Mouse (Mus musculus): ENCODE results near the gene Meis1. TPM values are rescaled to one million over a fixed set of nuclear protein-coding genes. Genes with fewer than 3 reads are reported as not detected.

Gene Meis1
- polyA plus RNA-seq, 1 experiment from 2014 or later, result 69.8 TPM

GRCm38 (mm10) chr11:18904285-18904684, 114.5 kb downstream of the Meis1 start:
- no peak overlapping the region for H3K4me2 ChIP-seq (ENCODE audit: low read depth, severe bottlenecking)
- ATAC-seq (ENCODE audit: insufficient number of reproducible peaks, low FRiP score, low TSS enrichment, low read depth), result no peak
- 89% methylated on average over 5 of the region's 5 CpGs for WGBS

GRCm38 (mm10) chr11:18900489-18900888, 118.3 kb downstream of the Meis1 start:
- no peak overlapping the region for H3K4me2 ChIP-seq (ENCODE audit: low read depth, severe bottlenecking)
- no peak for DNase-seq (ENCODE audit: low spot score)
- peaks cover 5% of the 10 kb centered on the region for H3K4me1 ChIP-seq (ENCODE audit: control insufficient read depth, insufficient read depth, low read length)
- no peaks in the 10 kb centered on the region for H3K9me3 ChIP-seq (ENCODE audit: control insufficient read depth, low read length)
- no peaks in the 10 kb centered on the region for H3K36me3 ChIP-seq (ENCODE audit: control insufficient read depth, insufficient read depth, low read length)
- H3K4me3 ChIP-seq (ENCODE audit: low read depth, low read length), result no peak overlapping the region
- H3K9ac ChIP-seq (ENCODE audit: low read length), result no peak overlapping the region
- no peaks in the 10 kb centered on the region for H3K27me3 ChIP-seq (ENCODE audit: control insufficient read depth, insufficient read depth, low read length)
- no peak overlapping the region for H3K27ac ChIP-seq (replicated peaks; ENCODE audit: low read depth, low read length)
- ATAC-seq (ENCODE audit: insufficient number of reproducible peaks, low FRiP score, low TSS enrichment, low read depth), result no peak
- 61% methylated on average over 2 of the region's 2 CpGs for WGBS

More at GRCm38 (mm10) chr11:18904285-18904684, 114.5 kb downstream of the Meis1 start:
- no peak overlapping the region for H3K27ac ChIP-seq (replicated peaks; ENCODE audit: low read depth, low read length)
- H3K4me1 ChIP-seq (ENCODE audit: control insufficient read depth, insufficient read depth, low read length), result no peaks in the 10 kb centered on the region
- no peak for DNase-seq (ENCODE audit: low spot score)
- no peak overlapping the region for H3K9ac ChIP-seq (ENCODE audit: low read length)
- no peak overlapping the region for H3K4me3 ChIP-seq (ENCODE audit: low read depth, low read length)
- no peaks in the 10 kb centered on the region for H3K36me3 ChIP-seq (ENCODE audit: control insufficient read depth, insufficient read depth, low read length)
- no peaks in the 10 kb centered on the region for H3K27me3 ChIP-seq (ENCODE audit: control insufficient read depth, insufficient read depth, low read length)
- H3K9me3 ChIP-seq (ENCODE audit: control insufficient read depth, low read length), result no peaks in the 10 kb centered on the region

GRCm38 (mm10) chr11:18898862-18899261, 119.9 kb downstream of the Meis1 start:
- Histone ChIP-seq H3K27me3 (ENCODE audit: control insufficient read depth, insufficient read depth, low read length) (no peaks in the 10 kb centered on the region), H3K9ac (ENCODE audit: low read length) (no peak overlapping the region), H3K36me3 (ENCODE audit: control insufficient read depth, insufficient read depth, low read length) (no peaks in the 10 kb centered on the region), H3K4me3 (ENCODE audit: low read depth, low read length) (no peak overlapping the region), H3K9me3 (ENCODE audit: control insufficient read depth, low read length) (no peaks in the 10 kb centered on the region), H3K4me2 (ENCODE audit: low read depth, severe bottlenecking) (no peak overlapping the region), H3K4me1 (ENCODE audit: control insufficient read depth, insufficient read depth, low read length) (peaks cover 5% of the 10 kb centered on the region), H3K27ac (replicated peaks; ENCODE audit: low read depth, low read length) (no peak overlapping the region)
- WGBS, result 54% methylated on average over 4 of the region's 4 CpGs
- no peak for DNase-seq (ENCODE audit: low spot score)
- no peak for ATAC-seq (ENCODE audit: insufficient number of reproducible peaks, low FRiP score, low TSS enrichment, low read depth)

GRCm38 (mm10) chr11:18897921-18898646, 120.7 kb downstream of the Meis1 start:
- peak; percentile 56 for DNase-seq (ENCODE audit: low spot score)

GRCm38 (mm10) chr11:18897250-18897649, 121.5 kb downstream of the Meis1 start:
- no peak overlapping the region for H3K9ac ChIP-seq (ENCODE audit: low read length)
- peaks cover 5% of the 10 kb centered on the region for H3K4me1 ChIP-seq (ENCODE audit: control insufficient read depth, insufficient read depth, low read length)
- DNase-seq (ENCODE audit: low spot score), result no peak
- H3K4me3 ChIP-seq (ENCODE audit: low read depth, low read length), result no peak overlapping the region
- H3K27me3 ChIP-seq (ENCODE audit: control insufficient read depth, insufficient read depth, low read length), result no peaks in the 10 kb centered on the region
- no peaks in the 10 kb centered on the region for H3K9me3 ChIP-seq (ENCODE audit: control insufficient read depth, low read length)
- H3K36me3 ChIP-seq (ENCODE audit: control insufficient read depth, insufficient read depth, low read length), result no peaks in the 10 kb centered on the region
- H3K4me2 ChIP-seq (ENCODE audit: low read depth, severe bottlenecking), result no peak overlapping the region
- H3K27ac ChIP-seq (replicated peaks; ENCODE audit: low read depth, low read length), result no peak overlapping the region
- no peak for ATAC-seq (ENCODE audit: insufficient number of reproducible peaks, low FRiP score, low TSS enrichment, low read depth)
- 62% methylated on average over 2 of the region's 2 CpGs for WGBS

More at GRCm38 (mm10) chr11:18897921-18898646, 120.7 kb downstream of the Meis1 start:
- ATAC-seq (ENCODE audit: insufficient number of reproducible peaks, low FRiP score, low TSS enrichment, low read depth), result no peak; the same call in 1 of the 2 replicates
- H3K36me3 ChIP-seq (ENCODE audit: control insufficient read depth, insufficient read depth, low read length), result no peaks in the 10 kb centered on the region
- no peak overlapping the region for H3K9ac ChIP-seq (ENCODE audit: low read length)
- no peak overlapping the region for H3K4me3 ChIP-seq (ENCODE audit: low read depth, low read length)
- H3K9me3 ChIP-seq (ENCODE audit: control insufficient read depth, low read length), result no peaks in the 10 kb centered on the region
- 0 out of 2 replicates have a peak overlapping the region, but pooled peaks have one; percentile 14 for H3K27ac ChIP-seq (replicated peaks; ENCODE audit: low read depth, low read length)
- H3K27me3 ChIP-seq (ENCODE audit: control insufficient read depth, insufficient read depth, low read length), result no peaks in the 10 kb centered on the region
- H3K4me1 ChIP-seq (ENCODE audit: control insufficient read depth, insufficient read depth, low read length), result peaks cover 5% of the 10 kb centered on the region
- WGBS, result 46% methylated on average over 7 of the region's 7 CpGs
- no peak overlapping the region for H3K4me2 ChIP-seq (ENCODE audit: low read depth, severe bottlenecking)

GRCm38 (mm10) chr11:18892470-18892869, 126.3 kb downstream of the Meis1 start:
- WGBS, result 34% methylated on average over 2 of the region's 2 CpGs
- Histone ChIP-seq H3K36me3 (ENCODE audit: control insufficient read depth, insufficient read depth, low read length) (no peaks in the 10 kb centered on the region), H3K9me3 (ENCODE audit: control insufficient read depth, low read length) (no peaks in the 10 kb centered on the region), H3K27ac (replicated peaks; ENCODE audit: low read depth, low read length) (no peak overlapping the region), H3K9ac (ENCODE audit: low read length) (no peak overlapping the region), H3K27me3 (ENCODE audit: control insufficient read depth, insufficient read depth, low read length) (no peaks in the 10 kb centered on the region), H3K4me3 (ENCODE audit: low read depth, low read length) (no peak overlapping the region), H3K4me2 (ENCODE audit: low read depth, severe bottlenecking) (no peak overlapping the region), H3K4me1 (ENCODE audit: control insufficient read depth, insufficient read depth, low read length) (no peaks in the 10 kb centered on the region)
- no peak for ATAC-seq (ENCODE audit: insufficient number of reproducible peaks, low FRiP score, low TSS enrichment, low read depth)
- no peak for DNase-seq (ENCODE audit: low spot score)

GRCm38 (mm10) chr11:18889139-18889538, 129.6 kb downstream of the Meis1 start:
- no peak overlapping the region for H3K4me2 ChIP-seq (ENCODE audit: low read depth, severe bottlenecking)
- H3K36me3 ChIP-seq (ENCODE audit: control insufficient read depth, insufficient read depth, low read length), result no peaks in the 10 kb centered on the region
- H3K9me3 ChIP-seq (ENCODE audit: control insufficient read depth, low read length), result no peaks in the 10 kb centered on the region
- H3K4me3 ChIP-seq (ENCODE audit: low read depth, low read length), result no peak overlapping the region
- no peak for ATAC-seq (ENCODE audit: insufficient number of reproducible peaks, low FRiP score, low TSS enrichment, low read depth)
- H3K4me1 ChIP-seq (ENCODE audit: control insufficient read depth, insufficient read depth, low read length), result peaks cover 10% of the 10 kb centered on the region
- no peak for DNase-seq (ENCODE audit: low spot score)
- 3% methylated on average over 5 of the region's 5 CpGs for WGBS
- H3K9ac ChIP-seq (ENCODE audit: low read length), result no peak overlapping the region
- H3K27me3 ChIP-seq (ENCODE audit: control insufficient read depth, insufficient read depth, low read length), result no peaks in the 10 kb centered on the region
- H3K27ac ChIP-seq (replicated peaks; ENCODE audit: low read depth, low read length), result no peak overlapping the region

GRCm38 (mm10) chr11:18888651-18889050, 130.1 kb downstream of the Meis1 start:
- Histone ChIP-seq H3K9me3 (ENCODE audit: control insufficient read depth, low read length) (no peaks in the 10 kb centered on the region), H3K27ac (replicated peaks; ENCODE audit: low read depth, low read length) (no peak overlapping the region), H3K4me2 (ENCODE audit: low read depth, severe bottlenecking) (no peak overlapping the region), H3K36me3 (ENCODE audit: control insufficient read depth, insufficient read depth, low read length) (no peaks in the 10 kb centered on the region), H3K9ac (ENCODE audit: low read length) (no peak overlapping the region), H3K4me3 (ENCODE audit: low read depth, low read length) (no peak overlapping the region), H3K27me3 (ENCODE audit: control insufficient read depth, insufficient read depth, low read length) (no peaks in the 10 kb centered on the region), H3K4me1 (ENCODE audit: control insufficient read depth, insufficient read depth, low read length) (peaks cover 14% of the 10 kb centered on the region)
- no peak for DNase-seq (ENCODE audit: low spot score)
- 54% methylated on average over 1 of the region's 1 CpGs for WGBS
- no peak for ATAC-seq (ENCODE audit: insufficient number of reproducible peaks, low FRiP score, low TSS enrichment, low read depth)
